Mouse (Mus musculus): ENCODE measurements around the gene Ms4a18.

DNA sequence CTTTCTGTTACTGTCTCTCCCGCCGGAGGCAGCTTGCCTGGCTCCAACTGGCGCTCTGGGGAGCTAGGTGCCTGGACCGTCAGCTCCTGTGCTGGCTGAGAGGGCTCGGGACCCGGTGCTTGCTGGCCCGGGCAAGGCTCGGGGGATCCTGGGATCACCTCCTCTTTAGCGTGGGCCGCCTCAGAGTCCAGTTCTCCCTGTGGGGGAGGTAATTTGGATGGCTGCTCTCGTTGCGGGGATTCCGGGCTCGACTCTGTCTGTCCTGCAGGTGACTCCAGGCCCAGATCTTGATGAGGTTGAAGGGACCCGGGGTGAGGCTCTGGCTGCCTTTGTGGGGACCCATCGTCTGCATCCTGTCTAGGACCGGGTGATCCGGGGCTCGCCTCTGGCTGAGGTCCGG, 69.4 kb downstream of the Ms4a18 start:
- no peak for TF ChIP-seq CTCF (IDR thresholded peaks at IDR 0.05; ENCODE audit: borderline replicate concordance, control insufficient read depth, extremely low read depth, insufficient read depth, low read length, poor library complexity)
- TF ChIP-seq POLR2A (IDR thresholded peaks at IDR 0.05; ENCODE audit: control insufficient read depth, extremely low read depth, insufficient read depth, low read length, poor library complexity), result no peak
